Mouse (Mus musculus): Measurements from ENCODE around the gene C1ql2. TPM values are rescaled to one million over a fixed set of nuclear protein-coding genes. Genes with fewer than 3 reads are reported as not detected.

Gene C1ql2
- polyA plus RNA-seq, 2 experiments: 0.03 TPM; not detected in 1

- Histone ChIP-seq H3K27me3 (ENCODE audit: control insufficient read depth, insufficient read depth, low read length) (no peaks in the 10 kb centered on the region), H3K4me3 (replicated peaks; ENCODE audit: low read length) (no peak overlapping the region), H3K4me1 (ENCODE audit: control insufficient read depth, insufficient read depth, low read length) (peaks cover 3% of the 10 kb centered on the region; the same call in 1 of the 2 replicates), H3K27ac (replicated peaks; ENCODE audit: low read depth, low read length) (no peak overlapping the region), H3K9ac (ENCODE audit: low read depth, low read length, severe bottlenecking) (no peak overlapping the region), H3K36me3 (ENCODE audit: control insufficient read depth, insufficient read depth, low read length) (no peaks in the 10 kb centered on the region), H3K4me2 (replicated peaks; ENCODE audit: low read depth, low read length, severe bottlenecking) (no peak overlapping the region), H3K9me3 (ENCODE audit: control insufficient read depth, low read length) (no peaks in the 10 kb centered on the region)
- DNase-seq (ENCODE audit: low spot score): no peak
- ATAC-seq (ENCODE audit: low FRiP score, low read depth): no peak
- no peak for TF ChIP-seq POLR2A (IDR thresholded peaks at IDR 0.05; ENCODE audit: borderline replicate concordance, extremely low read depth, insufficient read depth, insufficient read length)
- WGBS: 14% methylated on average over 2 of the region's 2 CpGs
These were observed 14.0 kb downstream of the C1ql2 start for GRCm38 (mm10) chr1:120354387-120354786.

DNA sequence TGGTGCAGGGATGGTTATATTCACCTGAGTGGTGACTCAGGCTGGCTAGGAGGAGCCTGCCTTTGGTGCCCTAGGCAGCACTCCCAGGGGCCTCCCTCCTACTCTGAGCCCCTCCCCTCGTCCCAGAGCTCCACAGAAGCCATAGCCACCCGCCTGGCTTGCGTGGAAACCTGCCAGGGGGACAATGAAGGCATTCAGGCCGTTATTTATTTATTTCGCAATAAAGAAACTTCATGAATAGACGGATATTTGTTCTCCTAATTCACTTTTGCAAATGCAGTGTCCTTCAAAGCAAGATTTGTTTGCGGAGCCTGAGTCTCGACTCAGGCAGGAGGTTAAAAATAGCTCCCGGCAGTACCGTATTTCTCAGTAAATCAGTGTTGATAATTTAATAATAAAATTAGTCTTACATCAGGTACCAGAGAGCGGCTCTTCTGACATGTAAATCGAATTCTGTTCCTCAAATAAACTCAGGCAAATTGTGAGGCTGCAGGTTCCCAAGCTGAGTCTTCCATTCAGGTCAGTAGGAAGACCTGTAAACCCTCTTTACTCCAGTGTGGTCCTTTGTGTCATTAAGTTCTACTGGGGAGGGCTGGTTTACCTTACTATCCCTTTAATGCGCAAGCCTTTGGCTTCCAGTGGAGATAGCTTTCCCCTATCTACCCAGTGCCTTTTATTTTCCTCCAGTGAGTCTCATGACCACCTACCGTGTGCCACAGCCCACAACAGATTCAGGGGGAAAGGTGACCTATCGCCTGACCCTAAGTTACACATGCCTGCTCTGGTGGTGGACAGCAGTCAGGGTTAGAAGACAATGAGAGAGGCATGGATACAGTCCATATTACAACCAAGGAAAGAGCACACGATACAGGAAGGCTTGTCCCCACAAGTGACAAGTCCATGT is 17.2 kb downstream of the C1ql2 start:
- H3K27me3 ChIP-seq (ENCODE audit: control insufficient read depth, insufficient read depth, low read length): no peaks in the 10 kb centered on the region
- no peaks in the 10 kb centered on the region for H3K9me3 ChIP-seq (ENCODE audit: control insufficient read depth, low read length)
- DNase-seq (ENCODE audit: low spot score) (no peak), ATAC-seq (ENCODE audit: low FRiP score, low read depth) (0 out of 2 replicates have a peak, but pooled peaks have one; percentile 26)
- no peak overlapping the region for H3K27ac ChIP-seq (replicated peaks; ENCODE audit: low read depth, low read length)
- TF ChIP-seq POLR2A (IDR thresholded peaks at IDR 0.05; ENCODE audit: borderline replicate concordance, extremely low read depth, insufficient read depth, insufficient read length): no peak
- peaks cover 3% of the 10 kb centered on the region; the same call in 1 of the 2 replicates for H3K4me1 ChIP-seq (ENCODE audit: control insufficient read depth, insufficient read depth, low read length)
- no peak overlapping the region for H3K4me3 ChIP-seq (replicated peaks; ENCODE audit: low read length)
- 0 out of 2 replicates have a peak overlapping the region, but pooled peaks have one; percentile 15 for H3K4me2 ChIP-seq (replicated peaks; ENCODE audit: low read depth, low read length, severe bottlenecking)
- H3K9ac ChIP-seq (ENCODE audit: low read depth, low read length, severe bottlenecking): no peak overlapping the region
- no peaks in the 10 kb centered on the region for H3K36me3 ChIP-seq (ENCODE audit: control insufficient read depth, insufficient read depth, low read length)
- WGBS: 16% methylated on average over 16 of the region's 16 CpGs

- Histone ChIP-seq H3K4me1 (ENCODE audit: control insufficient read depth, insufficient read depth, low read length) (no peaks in the 10 kb centered on the region), H3K27ac (replicated peaks; ENCODE audit: low read depth, low read length) (no peak overlapping the region), H3K9me3 (ENCODE audit: control insufficient read depth, low read length) (no peaks in the 10 kb centered on the region), H3K27me3 (ENCODE audit: control insufficient read depth, insufficient read depth, low read length) (no peaks in the 10 kb centered on the region), H3K9ac (ENCODE audit: low read depth, low read length, severe bottlenecking) (no peak overlapping the region), H3K4me2 (replicated peaks; ENCODE audit: low read depth, low read length, severe bottlenecking) (no peak overlapping the region), H3K36me3 (ENCODE audit: control insufficient read depth, insufficient read depth, low read length) (no peaks in the 10 kb centered on the region), H3K4me3 (replicated peaks; ENCODE audit: low read length) (no peak overlapping the region)
- ATAC-seq (ENCODE audit: low FRiP score, low read depth): no peak
- 69% methylated on average over 1 of the region's 1 CpGs for WGBS
- no peak for DNase-seq (ENCODE audit: low spot score)
- no peak for TF ChIP-seq POLR2A (IDR thresholded peaks at IDR 0.05; ENCODE audit: borderline replicate concordance, extremely low read depth, insufficient read depth, insufficient read length)
These were observed 23.3 kb downstream of the C1ql2 start for GRCm38 (mm10) chr1:120363638-120364037.

- Histone ChIP-seq H3K4me1 (ENCODE audit: control insufficient read depth, insufficient read depth, low read length) (no peaks in the 10 kb centered on the region), H3K27ac (replicated peaks; ENCODE audit: low read depth, low read length) (no peak overlapping the region), H3K9ac (ENCODE audit: low read depth, low read length, severe bottlenecking) (no peak overlapping the region), H3K9me3 (ENCODE audit: control insufficient read depth, low read length) (no peaks in the 10 kb centered on the region), H3K27me3 (ENCODE audit: control insufficient read depth, insufficient read depth, low read length) (no peaks in the 10 kb centered on the region), H3K36me3 (ENCODE audit: control insufficient read depth, insufficient read depth, low read length) (no peaks in the 10 kb centered on the region), H3K4me2 (replicated peaks; ENCODE audit: low read depth, low read length, severe bottlenecking) (no peak overlapping the region), H3K4me3 (replicated peaks; ENCODE audit: low read length) (no peak overlapping the region)
- DNase-seq (ENCODE audit: low spot score) (no peak), ATAC-seq (ENCODE audit: low FRiP score, low read depth) (no peak)
- no peak for TF ChIP-seq POLR2A (IDR thresholded peaks at IDR 0.05; ENCODE audit: borderline replicate concordance, extremely low read depth, insufficient read depth, insufficient read length)
- 70% methylated on average over 3 of the region's 3 CpGs for WGBS
These were observed 27.8 kb downstream of the C1ql2 start for GRCm38 (mm10) chr1:120368138-120368537.

- no peaks in the 10 kb centered on the region for H3K27me3 ChIP-seq (ENCODE audit: control insufficient read depth, insufficient read depth, low read length)
- ATAC-seq (ENCODE audit: low FRiP score, low read depth) (no peak), DNase-seq (ENCODE audit: low spot score) (no peak)
- 91% methylated on average over 7 of the region's 7 CpGs for WGBS
- no peak for TF ChIP-seq POLR2A (IDR thresholded peaks at IDR 0.05; ENCODE audit: borderline replicate concordance, extremely low read depth, insufficient read depth, insufficient read length)
- no peak overlapping the region for H3K27ac ChIP-seq (replicated peaks; ENCODE audit: low read depth, low read length)
- no peak overlapping the region for H3K4me2 ChIP-seq (replicated peaks; ENCODE audit: low read depth, low read length, severe bottlenecking)
- no peaks in the 10 kb centered on the region for H3K4me1 ChIP-seq (ENCODE audit: control insufficient read depth, insufficient read depth, low read length)
- H3K9ac ChIP-seq (ENCODE audit: low read depth, low read length, severe bottlenecking): no peak overlapping the region
- H3K36me3 ChIP-seq (ENCODE audit: control insufficient read depth, insufficient read depth, low read length): no peaks in the 10 kb centered on the region
- no peaks in the 10 kb centered on the region for H3K9me3 ChIP-seq (ENCODE audit: control insufficient read depth, low read length)
- no peak overlapping the region for H3K4me3 ChIP-seq (replicated peaks; ENCODE audit: low read length)
These were observed 33.7 kb downstream of the C1ql2 start for GRCm38 (mm10) chr1:120374131-120374530.
